Mouse (Mus musculus): ENCODE results near the gene Tmtc1. TPM values are rescaled to one million over a fixed set of nuclear protein-coding genes. Genes with fewer than 3 reads are reported as not detected.

Gene Tmtc1
- polyA plus RNA-seq, 1 experiment, result 12.0 TPM

- DNase-seq (ENCODE audit: low read depth), result peak; percentile 83
These were observed 129.1 kb downstream of the Tmtc1 start for GRCm38 (mm10) chr6:148315106-148315505.

DNA sequence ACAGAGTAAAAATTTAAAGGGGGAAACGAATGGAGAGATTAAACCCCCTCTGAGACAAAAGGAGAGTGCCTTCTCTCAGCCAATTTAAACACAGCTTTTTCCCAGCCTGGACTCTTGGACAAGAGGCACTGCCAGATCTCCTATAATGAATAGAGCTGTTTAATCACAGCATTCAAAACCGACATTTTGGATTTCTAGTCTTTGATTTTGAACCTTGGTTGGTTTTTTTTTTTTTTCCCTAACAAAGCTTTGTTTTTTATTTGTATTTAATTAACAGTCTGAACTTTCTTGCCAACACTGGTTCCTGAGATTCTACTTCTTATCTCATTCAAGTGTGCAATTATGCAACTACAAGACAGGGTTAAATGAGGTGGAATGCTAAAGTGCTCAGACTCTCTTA, 133.2 kb downstream of the Tmtc1 start:
- no peak for DNase-seq (ENCODE audit: low read depth)

DNA sequence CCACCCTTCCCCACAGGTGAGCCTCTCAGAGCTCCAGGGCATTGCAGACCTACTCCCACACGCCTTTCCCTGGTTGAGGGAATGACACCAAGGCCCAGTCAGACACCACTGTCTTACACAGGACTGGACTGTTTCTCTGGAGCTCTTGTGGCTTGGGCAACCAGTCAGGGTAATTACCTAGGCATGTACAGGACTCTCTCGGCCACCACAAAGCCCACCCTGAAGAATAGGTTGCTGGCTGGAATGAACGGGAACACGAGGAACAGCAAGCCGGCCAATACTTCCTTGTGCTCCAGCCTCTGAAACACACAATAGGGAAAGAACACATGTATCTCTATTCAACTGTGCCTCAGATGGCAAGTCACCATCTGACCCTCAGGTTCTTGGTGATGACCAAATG, 138.4 kb downstream of the Tmtc1 start:
- DNase-seq (ENCODE audit: low read depth), result no peak

GRCm38 (mm10) chr6:148305191-148305590, 139.0 kb downstream of the Tmtc1 start:
- DNase-seq (ENCODE audit: low read depth), result no peak

- DNase-seq (ENCODE audit: low read depth), result no peak
These were observed 141.9 kb downstream of the Tmtc1 start for GRCm38 (mm10) chr6:148302261-148302660.

- DNase-seq (ENCODE audit: low read depth), result no peak
These were observed 147.1 kb downstream of the Tmtc1 start for GRCm38 (mm10) chr6:148297086-148297485.

GRCm38 (mm10) chr6:148296418-148296817, 147.8 kb downstream of the Tmtc1 start:
- DNase-seq (ENCODE audit: low read depth), result no peak

GRCm38 (mm10) chr6:148294506-148294905, 149.7 kb downstream of the Tmtc1 start:
- no peak for DNase-seq (ENCODE audit: low read depth)

DNA sequence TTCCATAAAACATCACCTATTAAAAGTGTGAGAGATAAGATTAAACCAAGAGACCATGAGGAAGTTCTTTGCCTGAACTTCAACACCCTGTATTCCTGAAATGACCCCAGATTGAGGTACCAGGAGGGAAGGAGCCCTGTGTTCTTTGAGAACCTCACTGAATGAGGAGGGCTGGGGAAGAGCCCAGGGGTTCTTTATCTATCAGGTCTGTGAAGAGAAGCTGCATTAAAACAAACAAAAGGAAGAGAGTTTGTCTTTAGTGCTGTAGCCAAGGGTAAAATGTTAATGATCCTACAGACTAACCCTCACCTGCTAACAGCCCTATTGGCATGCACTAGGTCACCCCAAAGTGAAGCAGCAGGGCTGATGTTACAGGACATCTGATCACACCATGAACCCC, 153.3 kb downstream of the Tmtc1 start:
- DNase-seq (ENCODE audit: low read depth), result no peak

DNA sequence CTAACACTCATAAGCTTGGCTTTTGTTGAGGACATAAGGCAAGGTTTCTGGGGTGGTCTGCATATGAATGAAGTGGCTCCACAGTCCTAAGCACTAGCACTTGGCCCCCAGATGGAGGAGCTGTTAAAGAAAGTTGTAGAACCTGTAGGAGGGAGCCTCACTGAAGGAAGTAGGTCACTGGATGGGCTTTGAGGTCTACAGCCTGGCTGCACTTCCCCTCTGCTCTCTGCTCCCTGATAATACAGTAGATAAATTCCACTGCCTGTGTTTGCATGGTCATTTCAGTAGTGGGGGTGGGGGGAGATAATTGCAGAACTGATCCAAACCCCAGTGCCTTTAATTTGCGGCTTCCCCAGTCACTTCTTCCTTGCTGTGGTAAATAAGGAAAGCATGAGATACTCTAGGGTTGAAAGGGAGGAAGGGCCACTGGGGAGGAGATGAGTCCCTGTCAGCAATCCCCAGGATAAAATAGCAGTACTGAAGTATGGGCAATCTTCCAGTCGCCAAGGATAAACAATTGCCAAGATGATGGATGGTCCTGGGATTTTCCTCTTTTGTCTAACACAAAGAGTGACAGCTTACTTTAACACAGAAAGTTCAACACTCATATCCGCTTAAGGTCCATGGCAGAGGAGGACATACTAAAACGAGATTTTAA, 160.8 kb downstream of the Tmtc1 start:
- no peak for DNase-seq (ENCODE audit: low read depth)

DNA sequence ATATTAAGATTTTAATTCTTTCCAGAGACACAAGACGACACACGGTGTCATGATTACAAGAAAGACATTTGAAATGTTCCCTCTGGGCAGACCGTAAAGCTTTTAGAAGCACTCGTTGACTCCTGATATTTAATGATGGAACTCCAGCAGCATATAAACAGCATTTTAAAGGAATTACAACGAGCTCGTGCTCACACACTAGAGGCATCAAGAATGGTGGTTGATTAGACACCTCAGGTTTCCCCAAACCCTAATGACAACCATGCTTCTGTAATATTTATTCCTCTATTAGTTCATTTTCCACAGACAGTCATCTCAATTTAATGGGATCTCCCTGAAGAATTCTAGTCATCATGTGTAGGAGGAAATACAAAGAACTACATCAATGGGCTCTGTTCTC, 164.9 kb downstream of the Tmtc1 start:
- DNase-seq (ENCODE audit: low read depth), result no peak

- no peak for DNase-seq (ENCODE audit: low read depth)
These were observed 167.8 kb downstream of the Tmtc1 start for GRCm38 (mm10) chr6:148276418-148276817.

- DNase-seq (ENCODE audit: low read depth), result no peak
These were observed 169.1 kb downstream of the Tmtc1 start for GRCm38 (mm10) chr6:148275046-148275445.

- DNase-seq (ENCODE audit: low read depth), result no peak
These were observed 183.5 kb downstream of the Tmtc1 start for GRCm38 (mm10) chr6:148260729-148261101.

- no peak for DNase-seq (ENCODE audit: low read depth)
These were observed 184.0 kb downstream of the Tmtc1 start for GRCm38 (mm10) chr6:148259979-148260728.

- no peak for DNase-seq (ENCODE audit: low read depth)
These were observed 185.1 kb downstream of the Tmtc1 start for GRCm38 (mm10) chr6:148259074-148259473.

GRCm38 (mm10) chr6:148257805-148258204, 186.4 kb downstream of the Tmtc1 start:
- DNase-seq (ENCODE audit: low read depth), result no peak

GRCm38 (mm10) chr6:148256109-148256508, 188.1 kb downstream of the Tmtc1 start:
- DNase-seq (ENCODE audit: low read depth), result no peak

DNA sequence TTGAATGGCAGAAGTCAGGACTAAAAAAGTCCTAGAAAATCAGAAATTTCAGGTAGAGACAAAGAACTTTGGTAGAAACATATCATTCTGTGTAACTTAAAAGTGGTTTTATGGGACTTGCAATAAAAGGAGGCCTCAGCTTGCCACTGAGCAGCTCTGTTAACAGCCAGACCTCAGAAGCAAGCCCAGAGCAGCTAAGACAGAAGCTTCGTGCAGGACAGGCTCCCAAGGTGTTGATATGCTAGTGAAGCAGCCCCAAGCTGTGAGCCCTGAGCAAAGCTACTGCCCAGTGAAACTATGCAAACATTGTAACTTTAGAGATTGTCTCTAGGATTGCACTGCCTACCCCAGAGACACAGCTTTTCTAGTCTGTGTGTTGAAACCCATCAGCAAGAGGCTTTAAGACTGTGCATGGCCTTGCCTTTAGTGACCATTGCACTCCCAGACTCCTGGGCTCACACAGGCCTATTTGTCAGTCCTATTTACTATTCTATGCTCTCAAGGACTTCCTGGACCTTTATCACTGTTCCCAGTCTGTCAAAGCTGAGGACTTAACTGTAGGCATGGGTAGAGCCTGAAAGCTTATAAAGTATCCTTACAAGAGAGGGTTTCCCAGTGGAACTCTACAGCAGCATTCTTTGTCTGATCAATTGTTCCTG, 188.7 kb downstream of the Tmtc1 start:
- no peak for DNase-seq (ENCODE audit: low read depth)

- DNase-seq (ENCODE audit: low read depth), result no peak
These were observed 195.0 kb downstream of the Tmtc1 start for GRCm38 (mm10) chr6:148249221-148249620.

DNA sequence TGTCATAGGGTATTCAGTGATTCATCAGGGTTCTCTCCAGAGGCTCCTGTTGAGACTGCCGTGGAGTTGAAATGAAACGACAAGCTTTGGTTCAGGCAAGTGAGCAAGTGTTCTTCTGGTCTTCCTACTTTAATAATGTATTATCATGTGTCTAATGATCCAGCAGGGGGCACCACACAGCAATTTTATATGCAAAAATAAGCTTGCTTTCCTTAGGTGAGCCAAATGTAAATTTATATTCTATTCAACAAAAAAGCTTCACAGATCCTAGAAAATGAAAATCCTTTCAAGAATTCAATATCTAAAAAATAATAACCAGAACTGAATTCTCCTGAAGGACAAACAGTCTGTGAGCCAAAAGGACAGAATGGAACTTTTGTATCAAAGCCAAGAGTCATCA, 195.6 kb downstream of the Tmtc1 start:
- peak; percentile 8 for DNase-seq (ENCODE audit: low read depth)

GRCm38 (mm10) chr6:148246544-148246943, 197.6 kb downstream of the Tmtc1 start:
- DNase-seq (ENCODE audit: low read depth), result no peak

- no peak for DNase-seq (ENCODE audit: low read depth)
These were observed 199.4 kb downstream of the Tmtc1 start for GRCm38 (mm10) chr6:148244836-148245235.
